Mouse (Mus musculus) erythroid progenitor cell, adult 5-6 weeks (primary cell): ENCODE data around the gene Frmd4b. TPM values are rescaled to one million over a fixed set of nuclear protein-coding genes. Genes with fewer than 3 reads are reported as not detected.

Experiments
- ATAC-seq: replicated peaks from 2 replicates; pipeline ENCODE4 v1.8.0; 2016; ENCODE audit warnings: moderate number of reproducible peaks, mild to moderate bottlenecking, moderate TSS enrichment, inconsistent platforms; ENCODE audit not compliant: poor library complexity, low FRiP score, severe bottlenecking
- total RNA-seq, 2 experiments: library from RNA; stranded (forward) in 1 of 2; stranded (reverse) in 1 of 2; fragments of 150-400 nt in 1 of 2; fragments of 186-747, 209-891 nt in 1 of 2; gene quantifications; 2 replicates each; pipeline versions ENCODE4 v1.2.3 to v1.2.4; 2015 to 2017; ENCODE audit warnings: low replicate concordance in 2 of 2

Gene Frmd4b
- total RNA-seq, 2 experiments from 2014 or later: 7.2 to 21.0 TPM

DNA sequence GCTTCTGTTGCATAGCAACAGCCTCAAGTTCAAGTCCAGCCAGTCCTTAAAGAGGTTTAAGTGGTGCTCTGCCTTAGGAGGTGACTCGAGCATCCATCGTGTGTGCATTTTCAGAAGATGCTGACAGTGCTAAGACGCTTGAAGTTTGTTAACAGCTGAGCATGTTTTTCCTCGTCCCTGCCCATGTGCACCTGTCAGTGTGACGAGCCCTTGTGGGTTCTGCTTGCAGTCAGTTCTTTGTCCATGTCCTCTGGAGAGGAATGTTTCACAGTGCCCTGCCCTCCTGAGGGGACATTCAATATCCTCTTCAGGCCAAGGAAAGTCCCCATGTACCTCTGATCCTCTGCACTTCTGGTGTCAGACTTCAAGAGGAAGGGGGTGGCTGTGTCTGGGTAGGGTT, 377.2 kb downstream of the Frmd4b start:
- ATAC-seq: no peak

GRCm38 (mm10) chr6:97239360-97239759, 378.0 kb downstream of the Frmd4b start:
- no peak for ATAC-seq

Other genes starting within 250 kb of the Frmd4b start
- gene Mitf, start 189.5 kb upstream of the Frmd4b start, total RNA-seq (2015; ENCODE audit: low replicate concordance): 4.7 TPM in 1 of 2 replicates, not detected in the other
- gene Mitf, start 189.5 kb upstream of the Frmd4b start, total RNA-seq (2017; ENCODE audit: low replicate concordance): 0.77 and 3.6 TPM in 2 replicates